Mouse (Mus musculus) MEL (cell line): Measurements from ENCODE around the gene Adamtsl1.

ENCODE experiments used
- CHD1 ChIP-seq: IDR thresholded peaks from 2 replicates; pipeline ENCODE4 v1.6.1; 2012; ENCODE audit warnings: low read depth, mild to moderate bottlenecking, inconsistent platforms, low read length, improper control_type of control experiment
- CTCF ChIP-seq, 3 experiments: IDR thresholded peaks in 2 of 3; conservative IDR thresholded peaks in 1 of 3; 2 replicates each; pipeline ENCODE4 v1.5.1; 2011 to 2012; ENCODE audit warnings: low read length in 3 of 3, low read depth in 2 of 3, mild to moderate bottlenecking in 2 of 3, improper control_type of control experiment in 1 of 3, inconsistent platforms in 1 of 3, mixed read lengths in 1 of 3, moderate library complexity in 1 of 3; ENCODE audit not compliant: control insufficient read depth in 1 of 3, insufficient read depth in 1 of 3, poor library complexity in 1 of 3, severe bottlenecking in 1 of 3
- POLR2A ChIP-seq, 2 experiments: IDR thresholded peaks; 2 replicates each; pipeline ENCODE4 v1.6.1; 2011 to 2012; ENCODE audit warnings: low read length in 2 of 2, mild to moderate bottlenecking in 2 of 2, control low read depth in 1 of 2, improper control_type of control experiment in 1 of 2, low read depth in 1 of 2, moderate library complexity in 1 of 2; ENCODE audit not compliant: control insufficient read depth in 1 of 2, insufficient read depth in 1 of 2, poor library complexity in 1 of 2
- UBTF ChIP-seq: IDR thresholded peaks from 2 replicates; pipeline ENCODE4 v1.6.1; 2012; ENCODE audit warnings: low read depth, mild to moderate bottlenecking, inconsistent platforms, low read length, improper control_type of control experiment, moderate library complexity, borderline replicate concordance; ENCODE audit not compliant: insufficient read depth
- USF1 ChIP-seq: IDR thresholded peaks from 2 replicates; pipeline ENCODE4 v1.6.1; 2014; ENCODE audit warnings: low read depth, mild to moderate bottlenecking, inconsistent platforms, low read length, improper control_type of control experiment, moderate library complexity
- ZC3H11A ChIP-seq: IDR thresholded peaks from 2 replicates; pipeline ENCODE4 v1.6.1; 2012; ENCODE audit warnings: low read depth, mild to moderate bottlenecking, inconsistent platforms, low read length, improper control_type of control experiment

GRCm38 (mm10) chr4:86464808-86465207 lies 950.8 kb downstream of the Adamtsl1 start:
- TF ChIP-seq UBTF = no peak
- no peak for TF ChIP-seq POLR2A (IDR thresholded peaks at IDR 0.05; ENCODE audit: control insufficient read depth in 1 of 2, insufficient read depth in 1 of 2, low read depth in 1 of 2, low read length in 2 of 2, poor library complexity in 1 of 2)
- no peak for TF ChIP-seq CTCF (IDR thresholded peaks at IDR 0.05 in 2 of 3, conservative IDR thresholded peaks at IDR 0.05 in 1 of 3; ENCODE audit: control insufficient read depth in 1 of 3, insufficient read depth in 1 of 3, low read depth in 2 of 3, low read length in 3 of 3, poor library complexity in 1 of 3, severe bottlenecking in 1 of 3)
- no peak for TF ChIP-seq USF1
- TF ChIP-seq CHD1 = no peak
- no peak for TF ChIP-seq ZC3H11A
